Comparison of ENCODE assay signal across 23 mouse cellular contexts in the genomic region with DNA sequence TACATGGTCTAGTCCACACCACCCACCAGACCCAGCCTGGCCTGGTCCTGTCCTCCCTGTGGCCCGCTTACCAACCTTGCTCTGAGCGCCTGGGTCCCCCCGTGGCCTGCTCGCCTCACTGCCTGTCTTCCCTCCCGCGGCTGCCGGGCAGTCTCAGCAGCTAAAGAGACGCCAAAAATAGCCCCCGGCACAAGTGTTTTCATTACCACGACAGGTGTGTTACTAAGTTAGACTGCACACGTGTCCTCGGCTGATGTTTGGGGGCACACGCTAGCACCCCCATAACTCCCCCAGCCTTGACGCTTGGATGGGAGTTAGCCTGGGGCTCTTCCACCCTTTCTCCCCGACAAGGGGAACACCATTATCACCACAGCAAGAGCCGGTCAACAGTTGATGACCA. TPM values are rescaled to one million over a fixed set of nuclear protein-coding genes. Genes with fewer than 3 reads are reported as not detected.
A peak's percentile ranks its signal among the peaks of the same experiment; 100 is the strongest.
DNase-seq lines count a peak whose midpoint lies in the region; ATAC-seq and TF ChIP-seq lines count a peak whose summit lies in the region.
"Had no signal": no experiment of that assay in that cellular context is flagged by ENCODE, and none has a peak within 500 bp of the region (broad histone marks: within the 10 kb centered on the region; RNA-seq: fewer than 3 reads in every experiment).

No protein-coding gene starts in this region.

- 58% methylated on average over 16 of the region's 16 CpGs for WGBS in heart, embryonic 12.5 days
- WGBS in heart, embryonic 16.5 days = 41% methylated on average over 16 of the region's 16 CpGs
- WGBS in heart, embryonic 11.5 days (ENCODE audit: insufficient replicate concordance) = 67% methylated on average over 16 of the region's 16 CpGs

- intact Hi-C loops in heart, postnatal 14 days (cut with DNase I) = no loop called here

- no peaks in the 10 kb centered on the region; the same call in 1 of the 2 replicates for H3K27me3 ChIP-seq in heart, embryonic 12.5 days (replicated peaks)
- no peaks in the 10 kb centered on the region for H3K27me3 ChIP-seq in heart, embryonic 16.5 days (ENCODE audit: control insufficient read depth, insufficient read depth, low read length)
- no peaks in the 10 kb centered on the region for H3K27me3 ChIP-seq in heart, embryonic 11.5 days (ENCODE audit: control insufficient read depth, insufficient read depth, low read length)
- H3K27me3 ChIP-seq in myocyte (ENCODE audit: control insufficient read depth, insufficient read depth, insufficient read length) = no peaks in the 10 kb centered on the region
- H3K27me3 ChIP-seq: embryonic facial prominence, embryonic 13.5 days; hindbrain, embryonic 13.5 days had no signal

- peak; percentile 62 for TF ChIP-seq POLR2A in myocyte (IDR thresholded peaks at IDR 0.05; ENCODE audit: insufficient read length, low read depth)

- no peaks in the 10 kb centered on the region for H3K79me2 ChIP-seq in myocyte (ENCODE audit: control insufficient read depth, insufficient read depth)

- 0 out of 2 replicates have a peak, but pooled peaks have one; percentile 15 for ATAC-seq in heart, embryonic 12.5 days (ENCODE audit: insufficient number of reproducible peaks, low FRiP score)
- ATAC-seq in heart, embryonic 16.5 days (replicated peaks; ENCODE audit: extremely low read depth, insufficient read depth, low FRiP score) = no peak
- no peak for ATAC-seq in heart, embryonic 11.5 days (replicated peaks; ENCODE audit: insufficient number of reproducible peaks, low FRiP score, low TSS enrichment)
- ATAC-seq: CD4-positive, CD25-positive, alpha-beta regulatory T cell, adult 4 months; forebrain, embryonic 13.5 days; forebrain, postnatal 0 days; hindbrain, postnatal 0 days had no signal

- no peaks in the 10 kb centered on the region for H3K9me3 ChIP-seq in heart, embryonic 12.5 days (replicated peaks)
- no peaks in the 10 kb centered on the region for H3K9me3 ChIP-seq in heart, embryonic 16.5 days (replicated peaks; ENCODE audit: control insufficient read depth, low read length)
- H3K9me3 ChIP-seq in heart, embryonic 11.5 days (replicated peaks; ENCODE audit: control insufficient read depth, low read length) = no peaks in the 10 kb centered on the region
- H3K9me3 ChIP-seq: embryonic facial prominence, embryonic 13.5 days; forebrain, embryonic 13.5 days; hindbrain, embryonic 13.5 days had no signal

- H3ac ChIP-seq in myocyte (ENCODE audit: control insufficient read depth, insufficient read length) = no peak overlapping the region

- H3K9ac ChIP-seq in heart, embryonic 12.5 days = no peak overlapping the region
- H3K9ac ChIP-seq in heart, embryonic 16.5 days (ENCODE audit: low read length) = no peak overlapping the region
- no peak overlapping the region for H3K9ac ChIP-seq in heart, embryonic 11.5 days (ENCODE audit: low read depth, low read length)
- H3K9ac ChIP-seq: embryonic facial prominence, embryonic 13.5 days; forebrain, embryonic 13.5 days; forebrain, postnatal 0 days; hindbrain, embryonic 13.5 days had no signal

- peaks cover 38% of the 10 kb centered on the region for H3K4me1 ChIP-seq in heart, embryonic 12.5 days (replicated peaks)
- peaks cover 16% of the 10 kb centered on the region for H3K4me1 ChIP-seq in heart, embryonic 16.5 days (ENCODE audit: control insufficient read depth, insufficient read depth, low read length)
- peaks cover 15% of the 10 kb centered on the region; the same call in 1 of the 2 replicates for H3K4me1 ChIP-seq in heart, embryonic 11.5 days (ENCODE audit: control insufficient read depth, insufficient read depth, low read length)

- peaks cover 11% of the 10 kb centered on the region; the same call in 1 of the 2 replicates for H3K36me3 ChIP-seq in heart, embryonic 12.5 days
- no peaks in the 10 kb centered on the region for H3K36me3 ChIP-seq in heart, embryonic 16.5 days (ENCODE audit: control insufficient read depth, insufficient read depth)
- no peaks in the 10 kb centered on the region; the same call in 1 of the 2 replicates for H3K36me3 ChIP-seq in heart, embryonic 11.5 days (ENCODE audit: control insufficient read depth, insufficient read depth, low read length)
- H3K36me3 ChIP-seq in myocyte (ENCODE audit: control insufficient read depth, insufficient read depth) = no peaks in the 10 kb centered on the region
- H3K36me3 ChIP-seq: embryonic facial prominence, embryonic 13.5 days had no signal

- H3K4me3 ChIP-seq in heart, embryonic 12.5 days = no peak overlapping the region
- no peak overlapping the region for H3K4me3 ChIP-seq in heart, embryonic 16.5 days (ENCODE audit: low read length)
- no peak overlapping the region for H3K4me3 ChIP-seq in heart, embryonic 11.5 days (ENCODE audit: low read depth, low read length)
- peak overlapping the region; percentile 33 for H3K4me3 ChIP-seq in myocyte
- H3K4me3 ChIP-seq: embryonic facial prominence, embryonic 13.5 days; forebrain, embryonic 13.5 days; hindbrain, embryonic 13.5 days had no signal

- DNase-seq in heart, postnatal 14 days = no peak
- no peak for DNase-seq in layer of hippocampus, adult 8-10 months (ENCODE audit: low spot score in 2 of 2)
- DNase-seq: adrenal gland, postnatal 10 days; B cell, adult 2 months; cerebellum, adult 18-20 months; cerebellum, adult 9-11 months; cerebellum, postnatal 36 days; forebrain, postnatal 0 days; kidney, adult 11 months; kidney, adult 9 months had no signal

- no peak overlapping the region for H3K27ac ChIP-seq in heart, embryonic 12.5 days (ENCODE audit: poor library complexity, severe bottlenecking)
- no peak overlapping the region for H3K27ac ChIP-seq in heart, embryonic 16.5 days (ENCODE audit: low read length)
- H3K27ac ChIP-seq in heart, embryonic 11.5 days (ENCODE audit: low read depth, low read length) = no peak overlapping the region
- H3K27ac ChIP-seq: embryonic facial prominence, embryonic 13.5 days; forebrain, embryonic 13.5 days; hindbrain, embryonic 13.5 days; hindbrain, postnatal 0 days had no signal

- peak overlapping the region; percentile 4; the same call in 1 of the 2 replicates for H3K4me2 ChIP-seq in heart, embryonic 12.5 days
- H3K4me2 ChIP-seq in heart, embryonic 16.5 days (ENCODE audit: low read depth, low read length) = 0 out of 2 replicates have a peak overlapping the region, but pooled peaks have one; percentile 6
- H3K4me2 ChIP-seq in heart, embryonic 11.5 days = no peak overlapping the region
- H3K4me2 ChIP-seq in myocyte (ENCODE audit: low read depth) = peak overlapping the region; percentile 76
- H3K4me2 ChIP-seq: embryonic facial prominence, embryonic 13.5 days; forebrain, embryonic 13.5 days; hindbrain, embryonic 13.5 days had no signal

TF ChIP-seq in myocyte, 11 proteins besides CTCF, POLR2A, EP300 and RAD21:
- TF ChIP-seq REST (IDR thresholded peaks at IDR 0.05; ENCODE audit: insufficient read depth, insufficient read length) (no peak), E2F4 (IDR thresholded peaks at IDR 0.05; ENCODE audit: insufficient read depth) (no peak), MYOG (IDR thresholded peaks at IDR 0.05; ENCODE audit: control insufficient read depth in 1 of 3, insufficient read depth in 1 of 3, insufficient read length in 2 of 3, low read depth in 2 of 3) (peak; percentile 71 to 93 (median 88)), MAX (IDR thresholded peaks at IDR 0.05; ENCODE audit: low read depth) (no peak), POLR2AphosphoS2 (IDR thresholded peaks at IDR 0.05; ENCODE audit: insufficient read length, low read depth) (no peak), USF1 (IDR thresholded peaks at IDR 0.05; ENCODE audit: low read depth) (peak; percentile 51), CEBPB (IDR thresholded peaks at IDR 0.05; ENCODE audit: insufficient read depth, poor library complexity, severe bottlenecking) (no peak), MYOD1 (IDR thresholded peaks at IDR 0.05; ENCODE audit: control insufficient read depth in 1 of 3, insufficient read length in 2 of 3, low read depth in 2 of 3) (peak in 2 of 3 experiments; percentile 77 to 92), SRF (IDR thresholded peaks at IDR 0.05; ENCODE audit: control insufficient read depth, insufficient read length, low read depth) (no peak), TCF12 (IDR thresholded peaks at IDR 0.05; ENCODE audit: insufficient read depth, poor library complexity, severe bottlenecking) (peak; percentile 95), TCF3 (IDR thresholded peaks at IDR 0.05; ENCODE audit: insufficient read length, low read depth) (peak; percentile 32)

RNA-seq across cellular contexts. Expression of a gene that starts 23.8 kb away (rescaled TPM):
- not detected in 2 replicates for polyA plus RNA-seq in heart, embryonic 12.5 days (2016; fragmentation: Nextera tagmentation; extraction: Ambion mirVana)
- under 1 TPM in 1 of 2 experiments, not detected in 1; 0.20 TPM for total RNA-seq in heart, postnatal 14 days (2021)
- not detected in 2 replicates for polyA plus RNA-seq in heart, embryonic 16.5 days (2015; fragmentation: Nextera tagmentation; extraction: Ambion mirVana)
- not detected in 2 replicates for polyA plus RNA-seq in heart, embryonic 11.5 days (2014; fragmentation: Nextera tagmentation; extraction: Ambion mirVana)
- 0.55 TPM for polyA plus RNA-seq in myocyte (2012; fragmentation: generic; extraction: Trizol)
- total RNA-seq in layer of hippocampus, adult 8-10 months (2022) = not detected
- total RNA-seq: adrenal gland, postnatal 10 days; forebrain, postnatal 0 days; hematopoietic stem cell, adult 5-6 weeks; hindbrain, postnatal 0 days; MEL had no signal
- polyA plus RNA-seq: CD4-positive, CD25-positive, alpha-beta regulatory T cell, adult 4 months; embryonic facial prominence, embryonic 13.5 days; forebrain, embryonic 13.5 days; forebrain, postnatal 0 days; gonadal fat pad, adult 2 months; hindbrain, embryonic 13.5 days; hindbrain, postnatal 0 days; intestine, embryonic 14.5 days had no signal

RNA-seq across cellular contexts. Expression of a gene that starts 34.9 kb away (rescaled TPM):
- polyA plus RNA-seq in heart, embryonic 12.5 days (2016; fragmentation: Nextera tagmentation; extraction: Ambion mirVana) = 45.1 and 45.8 TPM in 2 replicates
- 10 to 100 TPM; 45.9 to 57.2 TPM for total RNA-seq in heart, postnatal 14 days (2021)
- polyA plus RNA-seq in heart, embryonic 16.5 days (2015; fragmentation: Nextera tagmentation; extraction: Ambion mirVana) = 58.2 and 60.1 TPM in 2 replicates
- polyA plus RNA-seq in heart, embryonic 11.5 days (2014; fragmentation: Nextera tagmentation; extraction: Ambion mirVana) = 49.8 and 60.0 TPM in 2 replicates
- polyA plus RNA-seq in myocyte (2012; fragmentation: generic; extraction: Trizol) = 95.7 TPM
- 10 to 100 TPM; 72.6 to 90.6 (median 75.3) TPM for total RNA-seq in layer of hippocampus, adult 8-10 months (2022)

RNA-seq across cellular contexts. Expression of a gene that starts 35.1 kb away (rescaled TPM):
- 12.7 and 13.5 TPM in 2 replicates for polyA plus RNA-seq in heart, embryonic 12.5 days (2016; fragmentation: Nextera tagmentation; extraction: Ambion mirVana)
- 1 to 10 TPM; 3.5 to 4.1 TPM for total RNA-seq in heart, postnatal 14 days (2021)
- 10.0 and 10.4 TPM in 2 replicates for polyA plus RNA-seq in heart, embryonic 16.5 days (2015; fragmentation: Nextera tagmentation; extraction: Ambion mirVana)
- 11.4 and 12.3 TPM in 2 replicates for polyA plus RNA-seq in heart, embryonic 11.5 days (2014; fragmentation: Nextera tagmentation; extraction: Ambion mirVana)
- 17.6 TPM for polyA plus RNA-seq in myocyte (2012; fragmentation: generic; extraction: Trizol)
- total RNA-seq in layer of hippocampus, adult 8-10 months (2022) = 10 to 100 TPM in 2 of 4 experiments, 1 to 10 TPM in 2; 8.0 to 16.5 (median 11.9) TPM

RNA-seq across cellular contexts. Expression of a gene that starts 52.6 kb away (rescaled TPM):
- polyA plus RNA-seq in heart, embryonic 12.5 days (2016; fragmentation: Nextera tagmentation; extraction: Ambion mirVana) = 6.2 TPM in 2 replicates
- total RNA-seq in heart, postnatal 14 days (2021) = 10 to 100 TPM; 22.1 to 25.3 TPM
- 4.6 and 4.8 TPM in 2 replicates for polyA plus RNA-seq in heart, embryonic 16.5 days (2015; fragmentation: Nextera tagmentation; extraction: Ambion mirVana)
- 5.2 and 5.4 TPM in 2 replicates for polyA plus RNA-seq in heart, embryonic 11.5 days (2014; fragmentation: Nextera tagmentation; extraction: Ambion mirVana)
- 29.5 TPM for polyA plus RNA-seq in myocyte (2012; fragmentation: generic; extraction: Trizol)
- total RNA-seq in layer of hippocampus, adult 8-10 months (2022) = 10 to 100 TPM; 30.0 to 39.0 (median 37.0) TPM
